Mouse (Mus musculus): ENCODE results near the gene Tmem270. TPM values are rescaled to one million over a fixed set of nuclear protein-coding genes. Genes with fewer than 3 reads are reported as not detected.

The Tmem270 gene
- polyA plus RNA-seq, 1 experiment from 2014 or later: not detected

DNA sequence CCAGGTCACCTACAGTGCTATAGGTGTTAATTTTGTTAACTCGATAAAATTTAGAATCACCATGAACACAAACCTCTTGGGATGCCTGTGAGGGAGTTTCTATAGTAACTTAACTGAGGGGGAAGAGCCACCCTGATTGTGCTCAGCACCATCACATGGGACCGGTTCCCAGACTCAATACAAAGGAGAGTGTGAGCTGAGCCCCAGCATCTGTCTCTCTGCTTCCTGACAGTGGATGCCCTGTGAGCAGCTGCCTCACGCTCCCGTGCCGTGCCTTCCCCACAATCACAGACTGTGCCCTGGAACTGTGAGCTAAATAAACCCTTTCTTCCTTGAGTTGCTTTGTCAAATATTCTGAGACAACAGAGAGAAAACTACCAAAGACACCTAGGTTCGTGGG, 16.6 kb upstream of the Tmem270 start:
- H3K36me3 ChIP-seq: no peaks in the 10 kb centered on the region
- H3K4me1 ChIP-seq: no peaks in the 10 kb centered on the region
- H3K4me3 ChIP-seq: no peak overlapping the region
- H3K27me3 ChIP-seq (replicated peaks): no peaks in the 10 kb centered on the region
- no peak overlapping the region for H3K4me2 ChIP-seq (replicated peaks)
- no peak overlapping the region for H3K9ac ChIP-seq
- no peak for ATAC-seq (ENCODE audit: low FRiP score, low read depth)
- 72% methylated on average over 6 of the region's 6 CpGs for WGBS
- no peaks in the 10 kb centered on the region for H3K9me3 ChIP-seq
- H3K27ac ChIP-seq: no peak overlapping the region

DNA sequence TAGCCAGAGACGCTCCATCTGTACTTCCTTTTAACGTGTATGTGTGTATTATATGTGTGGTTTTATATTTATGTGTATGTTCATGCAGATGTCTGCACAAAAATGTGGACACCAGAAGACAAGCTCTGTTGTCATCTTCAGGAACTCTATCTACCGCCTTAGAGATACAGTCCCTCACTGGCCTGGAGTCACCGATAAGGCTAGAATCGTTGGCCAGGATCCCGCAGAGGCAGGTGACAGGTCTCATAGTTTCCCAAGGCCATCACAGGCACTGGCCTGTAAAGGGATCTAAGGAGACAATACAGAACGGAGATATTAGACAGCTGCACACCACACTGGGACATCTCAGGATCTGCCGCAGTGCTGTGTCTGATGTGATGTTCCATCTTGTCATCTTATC, 14.6 kb upstream of the Tmem270 start:
- Histone ChIP-seq H3K4me2 (replicated peaks) (no peak overlapping the region), H3K9ac (no peak overlapping the region), H3K4me1 (no peaks in the 10 kb centered on the region), H3K36me3 (no peaks in the 10 kb centered on the region), H3K27me3 (replicated peaks) (no peaks in the 10 kb centered on the region), H3K4me3 (no peak overlapping the region), H3K27ac (no peak overlapping the region), H3K9me3 (no peaks in the 10 kb centered on the region)
- no peak for ATAC-seq (ENCODE audit: low FRiP score, low read depth)
- WGBS: 95% methylated on average over 8 of the region's 8 CpGs

GRCm38 (mm10) chr5:134920106-134920687, 13.7 kb upstream of the Tmem270 start:
- Histone ChIP-seq H3K36me3 (no peaks in the 10 kb centered on the region), H3K27me3 (replicated peaks) (no peaks in the 10 kb centered on the region), H3K4me3 (no peak overlapping the region), H3K9ac (no peak overlapping the region), H3K27ac (no peak overlapping the region), H3K4me1 (no peaks in the 10 kb centered on the region), H3K4me2 (replicated peaks) (no peak overlapping the region), H3K9me3 (no peaks in the 10 kb centered on the region)
- ATAC-seq (ENCODE audit: low FRiP score, low read depth): no peak
- 77% methylated on average over 6 of the region's 6 CpGs for WGBS

GRCm38 (mm10) chr5:134919097-134919496, 12.6 kb upstream of the Tmem270 start:
- no peaks in the 10 kb centered on the region for H3K36me3 ChIP-seq

DNA sequence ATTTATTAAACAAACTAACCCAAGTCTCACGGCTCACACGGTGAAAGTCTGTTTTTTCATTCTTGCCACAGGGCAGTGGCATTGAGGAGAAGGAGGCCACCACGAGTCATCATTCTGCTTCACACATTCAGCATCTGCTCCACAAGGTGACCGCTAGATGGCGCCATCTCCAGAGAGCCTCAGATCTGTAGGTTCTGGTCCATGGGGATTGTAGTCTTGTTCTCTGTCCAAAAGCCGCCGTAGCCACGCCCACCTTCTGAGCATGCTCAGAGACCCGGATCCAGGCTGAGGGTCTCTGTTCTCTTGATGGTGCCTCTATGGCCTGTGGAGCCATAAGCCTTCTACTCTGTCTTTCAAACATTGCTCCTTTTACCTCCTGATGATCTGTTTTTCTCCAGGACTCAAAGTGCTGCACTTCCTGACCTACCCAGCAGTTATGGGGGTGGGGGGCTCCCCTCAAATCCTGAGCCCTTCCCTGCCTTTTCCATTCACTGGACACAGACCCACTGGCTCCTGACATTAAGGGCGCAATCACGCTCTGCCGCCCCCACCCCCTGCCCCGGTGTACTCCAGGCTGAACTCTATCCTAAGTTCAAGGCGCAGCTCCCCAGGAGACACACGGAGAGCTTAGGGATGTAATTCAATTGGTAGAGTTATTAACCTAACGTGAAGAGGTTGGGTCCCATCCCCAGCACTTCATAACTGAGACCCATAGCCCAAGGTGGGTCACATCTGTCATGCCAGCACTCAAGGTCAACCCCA, 11.7 kb upstream of the Tmem270 start:
- ATAC-seq (ENCODE audit: low FRiP score, low read depth): no peak
- Histone ChIP-seq H3K9me3 (no peaks in the 10 kb centered on the region), H3K4me1 (no peaks in the 10 kb centered on the region), H3K27me3 (replicated peaks) (0 out of 2 replicates have a peak, but pooled peaks cover 4% of the 10 kb centered on the region), H3K27ac (no peak overlapping the region), H3K9ac (no peak overlapping the region), H3K4me2 (replicated peaks) (no peak overlapping the region), H3K4me3 (no peak overlapping the region), H3K36me3 (no peaks in the 10 kb centered on the region)
- WGBS: 52% methylated on average over 16 of the region's 16 CpGs

More at GRCm38 (mm10) chr5:134919097-134919496, 12.6 kb upstream of the Tmem270 start:
- H3K4me3 ChIP-seq: no peak overlapping the region
- H3K4me2 ChIP-seq (replicated peaks): no peak overlapping the region
- 95% methylated on average over 3 of the region's 3 CpGs for WGBS
- no peak for ATAC-seq (ENCODE audit: low FRiP score, low read depth)
- no peak overlapping the region for H3K27ac ChIP-seq
- H3K4me1 ChIP-seq: no peaks in the 10 kb centered on the region
- no peaks in the 10 kb centered on the region for H3K9me3 ChIP-seq
- H3K9ac ChIP-seq: no peak overlapping the region
- H3K27me3 ChIP-seq (replicated peaks): no peaks in the 10 kb centered on the region

- WGBS: 84% methylated on average over 8 of the region's 8 CpGs
- H3K9me3 ChIP-seq: no peaks in the 10 kb centered on the region
- H3K9ac ChIP-seq: no peak within 1 kb of the TSS
- no peaks in the 10 kb centered on the region for H3K4me1 ChIP-seq
- no peak within 1 kb of the TSS for H3K4me2 ChIP-seq (replicated peaks)
- no peak within 1 kb of the TSS for H3K27ac ChIP-seq
- 0 out of 2 replicates have a peak, but pooled peaks cover 4% of the 10 kb centered on the region for H3K27me3 ChIP-seq (replicated peaks)
- no peak for ATAC-seq (ENCODE audit: low FRiP score, low read depth)
- H3K4me3 ChIP-seq: no peak within 1 kb of the TSS
- H3K36me3 ChIP-seq: no peaks in the 10 kb centered on the region
Measured at GRCm38 (mm10) chr5:134915311-134915710, 8.8 kb upstream of the Tmem270 start, which contains the start of gene Cldn13. Gene Cldn13 (minus strand): TSS chr5:134915526.

GRCm38 (mm10) chr5:134914510-134914909, 8.0 kb upstream of the Tmem270 start:
- 0 out of 2 replicates have a peak, but pooled peaks cover 4% of the 10 kb centered on the region for H3K27me3 ChIP-seq (replicated peaks)
- H3K9me3 ChIP-seq: no peaks in the 10 kb centered on the region
- no peak overlapping the region for H3K9ac ChIP-seq
- H3K36me3 ChIP-seq: no peaks in the 10 kb centered on the region
- no peak overlapping the region for H3K27ac ChIP-seq
- no peak overlapping the region for H3K4me2 ChIP-seq (replicated peaks)
- 87% methylated on average over 8 of the region's 8 CpGs for WGBS
- H3K4me1 ChIP-seq: no peaks in the 10 kb centered on the region
- no peak for ATAC-seq (ENCODE audit: low FRiP score, low read depth)
- no peak overlapping the region for H3K4me3 ChIP-seq

GRCm38 (mm10) chr5:134913753-134914152, 7.2 kb upstream of the Tmem270 start:
- H3K27ac ChIP-seq: no peak overlapping the region

GRCm38 (mm10) chr5:134913352-134913751, 6.8 kb upstream of the Tmem270 start:
- H3K9me3 ChIP-seq: no peaks in the 10 kb centered on the region
- H3K9ac ChIP-seq: no peak overlapping the region
- 0 out of 2 replicates have a peak, but pooled peaks cover 4% of the 10 kb centered on the region for H3K27me3 ChIP-seq (replicated peaks)
- no peaks in the 10 kb centered on the region for H3K36me3 ChIP-seq
- no peaks in the 10 kb centered on the region for H3K4me1 ChIP-seq
- H3K27ac ChIP-seq: no peak overlapping the region
- ATAC-seq (ENCODE audit: low FRiP score, low read depth): no peak
- H3K4me2 ChIP-seq (replicated peaks): no peak overlapping the region
- 80% methylated on average over 3 of the region's 3 CpGs for WGBS
- H3K4me3 ChIP-seq: no peak overlapping the region

More at GRCm38 (mm10) chr5:134913753-134914152, 7.2 kb upstream of the Tmem270 start:
- Histone ChIP-seq H3K4me1 (no peaks in the 10 kb centered on the region), H3K27me3 (replicated peaks) (0 out of 2 replicates have a peak, but pooled peaks cover 4% of the 10 kb centered on the region), H3K9ac (no peak overlapping the region), H3K4me2 (replicated peaks) (no peak overlapping the region), H3K4me3 (no peak overlapping the region), H3K36me3 (no peaks in the 10 kb centered on the region), H3K9me3 (no peaks in the 10 kb centered on the region)
- ATAC-seq (ENCODE audit: low FRiP score, low read depth): no peak
- 86% methylated on average over 4 of the region's 4 CpGs for WGBS

DNA sequence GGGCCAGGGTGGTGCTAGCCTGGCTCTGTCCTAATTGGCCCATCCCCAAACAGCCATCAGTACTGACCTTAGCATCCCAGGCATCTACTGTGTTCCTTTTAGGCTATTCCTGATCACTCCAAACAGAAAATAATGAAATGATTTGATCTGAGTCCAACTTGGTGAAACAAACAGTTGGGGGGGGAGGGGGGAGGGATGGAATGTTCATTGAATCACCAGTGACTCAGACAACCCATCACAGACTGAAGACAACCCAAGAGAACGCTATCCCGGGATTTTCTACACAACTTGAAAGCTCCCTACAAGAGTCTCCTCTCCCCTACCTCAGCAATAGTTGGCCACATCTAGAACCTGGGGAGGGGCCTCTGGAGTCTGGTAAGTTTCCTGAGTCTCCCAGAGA, 5.4 kb upstream of the Tmem270 start:
- 0 out of 2 replicates have a peak, but pooled peaks cover 4% of the 10 kb centered on the region for H3K27me3 ChIP-seq (replicated peaks)
- H3K4me2 ChIP-seq (replicated peaks): no peak overlapping the region
- H3K9ac ChIP-seq: no peak overlapping the region
- H3K27ac ChIP-seq: no peak overlapping the region
- H3K4me3 ChIP-seq: no peak overlapping the region
- 86% methylated on average over 2 of the region's 2 CpGs for WGBS
- no peaks in the 10 kb centered on the region for H3K9me3 ChIP-seq
- ATAC-seq (ENCODE audit: low FRiP score, low read depth): no peak
- H3K36me3 ChIP-seq: no peaks in the 10 kb centered on the region
- H3K4me1 ChIP-seq: no peaks in the 10 kb centered on the region

DNA sequence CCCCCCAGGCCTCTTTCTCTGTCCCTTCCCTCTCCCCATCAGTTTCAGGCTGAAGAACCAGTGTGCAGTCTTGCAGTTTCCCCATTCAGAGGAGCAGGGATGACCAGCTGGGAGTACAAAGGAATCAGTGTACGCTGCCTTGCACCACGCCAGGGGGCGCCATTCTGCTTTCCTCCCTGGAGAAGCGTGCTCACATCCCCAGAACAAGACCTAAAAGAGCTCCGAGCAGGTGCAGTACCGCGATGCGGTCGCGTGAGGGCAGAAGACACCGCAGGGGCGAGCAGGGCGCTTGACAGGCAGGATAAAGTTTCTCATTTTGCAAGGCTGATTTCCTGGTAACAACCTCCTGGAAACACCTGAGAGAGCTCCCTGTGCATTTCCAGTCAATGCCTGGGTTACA, 602 bp upstream of the Tmem270 start:
- Histone ChIP-seq H3K4me3 (no peak overlapping the region), H3K27ac (no peak overlapping the region)
- under 1% methylated on average over 13 of the region's 13 CpGs for WGBS

GRCm38 (mm10) chr5:134901644-134902027, 4.9 kb downstream of the Tmem270 start:
- no peaks in the 10 kb centered on the region for H3K36me3 ChIP-seq
- 0 out of 2 replicates have a peak, but pooled peaks cover 4% of the 10 kb centered on the region for H3K4me1 ChIP-seq
- no peak overlapping the region for H3K4me2 ChIP-seq (replicated peaks)
- no peak overlapping the region for H3K4me3 ChIP-seq
- 78% methylated on average over 8 of the region's 8 CpGs for WGBS
- no peak for ATAC-seq (ENCODE audit: low FRiP score, low read depth)
- no peaks in the 10 kb centered on the region for H3K9me3 ChIP-seq
- no peak overlapping the region for H3K9ac ChIP-seq
- no peaks in the 10 kb centered on the region; the same call in 1 of the 2 replicates for H3K27me3 ChIP-seq (replicated peaks)
- H3K27ac ChIP-seq: no peak overlapping the region

More for the DNA sequence above, 602 bp upstream of the Tmem270 start:
- Histone ChIP-seq H3K9ac (no peak overlapping the region), H3K36me3 (no peaks in the 10 kb centered on the region), H3K4me1 (no peaks in the 10 kb centered on the region), H3K4me2 (replicated peaks) (no peak overlapping the region), H3K27me3 (replicated peaks) (no peaks in the 10 kb centered on the region; the same call in 1 of the 2 replicates), H3K9me3 (no peaks in the 10 kb centered on the region)
- ATAC-seq (ENCODE audit: low FRiP score, low read depth): 0 out of 2 replicates have a peak, but pooled peaks have one; percentile 33

Measured in neural tube, embryonic 12.5 days (tissue).